Mouse (Mus musculus) midbrain, embryonic 15.5 days (tissue): Measurements from ENCODE around the gene Avpr1b. TPM values are rescaled to one million over a fixed set of nuclear protein-coding genes. Genes with fewer than 3 reads are reported as not detected.
A peak's percentile ranks its signal among the peaks of the same experiment; 100 is the strongest.
"Not testable (repeated sequence)": the region's sequence is repeated elsewhere in the genome, so short reads cannot be mapped to it uniquely, and the experiment has no call there.

Source experiments
- ATAC-seq: fragments of 200-750 bp; cut with Nextera tagmentation; replicated peaks from 2 replicates; pipeline ENCODE4 v1.8.0; 2017; ENCODE audit warnings: moderate TSS enrichment
- H3K27ac ChIP-seq: fragments of 300-500 bp; sonication (generic); 2 replicates; pipeline ENCODE4 v1.5.1; 2015; ENCODE audit warnings: mild to moderate bottlenecking, inconsistent platforms
- H3K27me3 ChIP-seq: fragments of 300-500 bp; sonication (generic); replicated peaks from 2 replicates; pipeline ENCODE4 v1.6.1; 2015; ENCODE audit warnings: inconsistent platforms
- H3K36me3 ChIP-seq: fragments of 300-500 bp; sonication (generic); replicated peaks from 2 replicates; pipeline ENCODE4 v1.6.1; 2015; ENCODE audit warnings: inconsistent platforms
- H3K4me1 ChIP-seq: fragments of 300-500 bp; sonication (generic); 2 replicates; pipeline ENCODE4 v1.6.1; 2015; ENCODE audit warnings: inconsistent platforms
- H3K4me2 ChIP-seq: fragments of 300-500 bp; sonication (generic); 2 replicates; pipeline ENCODE4 v1.6.1; 2015; ENCODE audit warnings: inconsistent platforms, mild to moderate bottlenecking, moderate library complexity
- H3K4me3 ChIP-seq: fragments of 300-500 bp; sonication (generic); 2 replicates; pipeline ENCODE4 v1.5.1; 2015; ENCODE audit warnings: mild to moderate bottlenecking, inconsistent platforms
- H3K9ac ChIP-seq: fragments of 300-500 bp; sonication (generic); 2 replicates; pipeline ENCODE4 v1.6.1; 2015; ENCODE audit warnings: mild to moderate bottlenecking, inconsistent platforms
- H3K9me3 ChIP-seq: fragments of 300-500 bp; sonication (generic); 2 replicates; pipeline ENCODE4 v1.6.1; 2016; ENCODE audit warnings: inconsistent platforms
- WGBS: fragments of 180-500 bp; shearing (Covaris S2); methylation state at CpG from one replicate; pipeline ENCODE4 v1.1.7; 2015; ENCODE audit warnings: mixed read lengths; 5-methylcytosine and 5-hydroxymethylcytosine counted together
- polyA plus RNA-seq: library from polyadenylated mRNA; unstranded; fragments of >200 nt; fragmentation: Nextera tagmentation; extraction: Ambion mirVana; gene quantifications from 2 replicates; pipeline ENCODE4 v1.2.1, GENCODE M21; 2015

Avpr1b gene
- polyA plus RNA-seq, 1 experiment from 2014 or later = not detected

DNA sequence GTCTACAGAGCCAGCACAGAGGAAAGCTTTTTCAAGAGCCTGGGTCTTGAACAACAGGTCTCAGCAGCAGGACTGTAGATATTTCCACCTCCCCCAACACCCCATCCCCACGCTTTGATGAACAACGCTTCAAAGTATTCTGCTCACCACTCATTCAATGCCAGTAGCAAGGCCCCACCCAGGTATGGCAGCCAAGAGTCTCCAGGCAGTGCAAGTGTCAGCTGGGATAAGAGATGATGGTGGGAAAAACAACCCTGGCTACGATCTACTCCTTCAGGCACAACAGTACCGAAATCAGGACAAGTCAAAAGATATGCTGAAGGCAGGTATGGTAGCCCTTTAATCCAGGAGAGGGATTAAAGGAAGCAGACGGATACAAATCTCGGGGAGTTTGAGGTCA is 27.2 kb downstream of the Avpr1b start:
- Histone ChIP-seq H3K4me2 (no peak overlapping the region), H3K27me3 (no peaks in the 10 kb centered on the region), H3K36me3 (no peaks in the 10 kb centered on the region), H3K9me3 (no peaks in the 10 kb centered on the region), H3K4me3 (no peak overlapping the region), H3K4me1 (no peaks in the 10 kb centered on the region), H3K27ac (no peak overlapping the region), H3K9ac (no peak overlapping the region)
- ATAC-seq = no peak
- 89% methylated on average over 6 of the region's 6 CpGs for WGBS

GRCm38 (mm10) chr1:131632216-131632615 is 33.2 kb downstream of the Avpr1b start:
- H3K4me1 ChIP-seq, H3K4me3 ChIP-seq, ATAC-seq, H3K27me3 ChIP-seq, H3K4me2 ChIP-seq, H3K9ac ChIP-seq, H3K36me3 ChIP-seq, H3K9me3 ChIP-seq, H3K27ac ChIP-seq: not testable (repeated sequence)
- WGBS = 55% methylated on average over 6 of the region's 6 CpGs

GRCm38 (mm10) chr1:131634495-131634894 is 35.5 kb downstream of the Avpr1b start:
- Histone ChIP-seq H3K27me3 (no peaks in the 10 kb centered on the region), H3K36me3 (no peaks in the 10 kb centered on the region), H3K4me2 (no peak overlapping the region), H3K9ac (no peak overlapping the region), H3K4me1 (no peaks in the 10 kb centered on the region), H3K27ac (no peak overlapping the region), H3K4me3 (no peak overlapping the region), H3K9me3 (no peaks in the 10 kb centered on the region)
- ATAC-seq = no peak

DNA sequence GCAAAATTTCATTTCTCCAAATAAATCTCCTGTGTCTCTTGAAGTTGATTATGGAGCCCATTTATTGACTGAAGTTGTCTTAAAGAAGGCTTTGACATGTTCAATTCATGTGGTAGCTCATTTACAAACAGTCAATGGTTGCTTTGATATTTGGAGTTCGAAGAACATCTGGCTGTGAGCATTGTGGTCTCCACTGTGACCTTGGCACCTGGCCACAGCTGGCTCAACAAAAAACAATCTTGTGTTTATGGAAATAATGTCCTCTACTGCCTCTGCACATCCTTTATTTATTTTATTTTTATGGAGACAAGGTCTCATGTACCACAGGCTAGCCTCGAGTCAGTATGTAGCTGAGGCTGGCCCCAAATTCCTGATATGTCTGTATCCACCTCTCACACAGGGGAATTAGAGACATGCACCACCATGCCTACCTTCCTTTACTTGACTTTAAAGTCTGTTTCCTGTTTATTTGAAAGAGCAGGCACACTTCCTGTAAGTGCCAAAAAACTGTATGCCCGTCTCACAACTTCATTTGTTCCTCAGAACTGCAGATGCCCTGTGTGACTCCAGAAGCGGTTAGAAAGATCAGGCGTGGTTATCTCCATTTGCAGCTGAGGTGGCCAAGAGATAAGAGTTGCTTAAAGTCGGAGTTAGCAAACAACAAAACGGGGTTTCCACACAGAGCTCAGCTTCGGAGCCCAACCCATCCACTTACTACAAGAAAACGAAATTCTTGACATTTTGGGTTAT is 38.9 kb downstream of the Avpr1b start, which contains the start of gene Ctse:
TSS of gene Ctse (plus strand) at position 516 of the 750 bp plus-strand sequence.
- H3K9me3 ChIP-seq = no peaks in the 10 kb centered on the region
- ATAC-seq = no peak
- no peak within 1 kb of the TSS for H3K27ac ChIP-seq
- no peak within 1 kb of the TSS for H3K4me2 ChIP-seq
- no peaks in the 10 kb centered on the region for H3K27me3 ChIP-seq
- H3K4me1 ChIP-seq = no peaks in the 10 kb centered on the region
- no peaks in the 10 kb centered on the region for H3K36me3 ChIP-seq
- no peak within 1 kb of the TSS for H3K9ac ChIP-seq
- no peak within 1 kb of the TSS for H3K4me3 ChIP-seq
- 84% methylated on average over 9 of the region's 9 CpGs for WGBS

DNA sequence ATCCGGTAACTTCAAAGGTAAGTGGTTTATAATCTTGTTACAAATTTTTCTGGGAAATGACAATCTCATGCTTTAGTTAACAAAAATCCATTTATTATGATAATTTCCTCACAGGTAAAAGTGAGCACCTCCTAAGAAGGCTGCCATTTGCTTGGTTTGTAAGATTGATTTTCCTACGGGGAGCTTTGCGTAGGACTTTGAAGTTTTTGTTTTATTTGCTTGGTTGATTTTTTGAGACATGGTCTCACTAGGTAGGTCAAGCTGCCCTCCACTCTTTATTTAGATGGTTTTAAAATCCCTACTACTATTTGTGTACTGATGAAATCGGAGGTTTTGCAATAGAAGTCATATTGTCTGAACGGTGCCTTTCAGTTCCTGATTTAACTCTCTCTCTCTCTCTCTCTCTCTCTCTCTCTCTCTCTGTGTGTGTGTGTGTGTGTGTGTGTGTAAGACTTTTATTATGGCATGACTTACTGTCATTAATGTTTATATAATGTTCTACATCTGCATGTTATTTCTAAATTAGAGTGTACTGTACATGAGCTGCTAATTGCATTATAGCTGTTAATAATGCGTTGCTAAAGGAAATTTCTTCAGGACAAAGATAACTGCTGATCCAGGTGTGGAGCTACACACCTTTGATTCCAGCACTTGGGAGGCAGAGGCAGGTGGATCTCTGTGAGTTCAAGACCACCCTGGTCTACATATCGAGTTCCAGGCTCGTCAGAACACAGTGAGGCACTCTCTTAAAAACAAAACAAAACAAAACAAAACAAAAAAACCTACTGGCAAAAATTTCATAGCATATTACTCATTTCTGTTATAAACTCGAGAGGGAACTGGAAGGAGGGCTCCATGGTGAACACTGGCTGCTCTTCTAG is 39.7 kb downstream of the Avpr1b start:
- H3K4me1 ChIP-seq = no peaks in the 10 kb centered on the region
- H3K27ac ChIP-seq = no peak overlapping the region
- H3K9me3 ChIP-seq = no peaks in the 10 kb centered on the region
- no peaks in the 10 kb centered on the region for H3K36me3 ChIP-seq
- no peak overlapping the region for H3K4me3 ChIP-seq
- no peak overlapping the region for H3K4me2 ChIP-seq
- ATAC-seq = no peak
- WGBS = 91% methylated on average over 9 of the region's 9 CpGs
- no peaks in the 10 kb centered on the region for H3K27me3 ChIP-seq
- H3K9ac ChIP-seq = no peak overlapping the region

GRCm38 (mm10) chr1:131640062-131640461 is 41.0 kb downstream of the Avpr1b start:
- no peaks in the 10 kb centered on the region for H3K9me3 ChIP-seq
- no peak overlapping the region for H3K4me3 ChIP-seq
- WGBS = 85% methylated on average over 4 of the region's 4 CpGs
- H3K36me3 ChIP-seq = no peaks in the 10 kb centered on the region
- H3K27me3 ChIP-seq = no peaks in the 10 kb centered on the region
- no peak overlapping the region for H3K27ac ChIP-seq
- no peak overlapping the region for H3K4me2 ChIP-seq
- no peaks in the 10 kb centered on the region for H3K4me1 ChIP-seq
- H3K9ac ChIP-seq = no peak overlapping the region
- no peak for ATAC-seq

- no peak for ATAC-seq
- no peak overlapping the region for H3K27ac ChIP-seq
- no peak overlapping the region for H3K4me3 ChIP-seq
- H3K4me2 ChIP-seq = no peak overlapping the region
- no peak overlapping the region for H3K9ac ChIP-seq
- no peaks in the 10 kb centered on the region for H3K36me3 ChIP-seq
- no peaks in the 10 kb centered on the region for H3K4me1 ChIP-seq
- H3K27me3 ChIP-seq = no peaks in the 10 kb centered on the region
- H3K9me3 ChIP-seq = no peaks in the 10 kb centered on the region
- 94% methylated on average over 13 of the region's 13 CpGs for WGBS
These were observed 42.5 kb downstream of the Avpr1b start for GRCm38 (mm10) chr1:131641565-131641964.

DNA sequence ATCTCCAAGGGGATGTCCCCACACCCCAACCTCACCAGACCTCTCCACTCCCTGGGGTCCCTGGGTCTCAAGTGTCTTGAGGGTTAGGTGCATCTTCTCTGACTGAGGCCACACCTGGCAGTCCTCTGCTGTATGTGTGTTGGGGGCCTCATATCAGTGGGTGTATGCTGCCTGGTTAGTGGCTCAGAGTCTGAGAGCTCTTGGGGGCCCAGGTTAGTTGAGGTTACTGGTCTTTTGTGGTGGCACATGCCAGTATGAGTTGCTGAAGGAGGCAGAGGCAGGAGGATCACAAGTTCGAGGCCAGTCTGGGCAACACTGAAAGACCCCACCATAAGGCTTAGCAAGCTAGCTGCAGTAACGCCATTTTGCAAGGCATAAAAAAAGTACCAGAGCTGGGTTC is 43.2 kb downstream of the Avpr1b start:
- H3K4me3 ChIP-seq = no peak overlapping the region
- no peaks in the 10 kb centered on the region for H3K27me3 ChIP-seq
- WGBS = 93% methylated on average over 2 of the region's 2 CpGs
- no peaks in the 10 kb centered on the region for H3K4me1 ChIP-seq
- H3K9me3 ChIP-seq = no peaks in the 10 kb centered on the region
- no peak overlapping the region for H3K27ac ChIP-seq
- H3K9ac ChIP-seq = no peak overlapping the region
- no peaks in the 10 kb centered on the region for H3K36me3 ChIP-seq
- H3K4me2 ChIP-seq = no peak overlapping the region
- no peak for ATAC-seq

DNA sequence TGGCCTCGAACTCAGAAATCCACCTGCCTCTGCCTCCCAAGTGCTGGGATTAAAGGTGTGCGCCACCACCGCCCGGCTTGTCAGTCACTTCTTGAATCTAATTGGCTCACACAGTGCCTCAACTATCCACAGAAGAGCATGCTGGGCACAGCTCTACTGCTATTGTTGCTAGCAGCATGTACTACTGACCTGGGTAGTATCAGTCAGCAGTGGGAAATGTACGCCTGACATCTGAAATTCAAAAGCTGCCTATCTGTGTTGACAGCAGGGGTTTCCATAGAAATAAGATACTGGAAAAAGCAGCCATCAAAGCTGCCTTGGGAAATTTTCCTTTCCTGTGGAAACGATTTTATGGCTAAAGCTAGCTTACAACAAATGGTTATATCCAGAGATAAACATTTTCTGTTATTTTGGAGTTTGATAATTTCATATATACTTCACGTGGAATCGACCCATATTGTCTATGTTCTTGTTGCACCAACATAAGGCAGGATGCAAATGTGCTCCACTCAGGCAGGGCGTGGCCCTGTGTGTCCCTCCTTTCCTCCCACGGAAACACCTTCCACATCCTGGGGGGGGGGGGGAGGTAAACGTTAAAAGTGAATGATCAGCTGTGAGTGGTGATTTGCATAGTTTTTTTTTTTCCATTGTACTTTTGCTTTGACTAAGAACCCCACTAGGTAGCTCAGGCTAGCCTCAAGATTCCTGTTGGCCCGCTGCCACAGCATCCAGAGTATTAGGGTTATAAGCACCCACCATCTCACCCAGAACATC is 53.8 kb downstream of the Avpr1b start:
- no peak for ATAC-seq
- Histone ChIP-seq H3K4me1 (peaks cover 7% of the 10 kb centered on the region), H3K27ac (no peak overlapping the region), H3K27me3 (no peaks in the 10 kb centered on the region), H3K4me3 (no peak overlapping the region), H3K36me3 (no peaks in the 10 kb centered on the region), H3K9me3 (no peaks in the 10 kb centered on the region), H3K4me2 (no peak overlapping the region), H3K9ac (no peak overlapping the region)
- WGBS = 77% methylated on average over 12 of the region's 12 CpGs

DNA sequence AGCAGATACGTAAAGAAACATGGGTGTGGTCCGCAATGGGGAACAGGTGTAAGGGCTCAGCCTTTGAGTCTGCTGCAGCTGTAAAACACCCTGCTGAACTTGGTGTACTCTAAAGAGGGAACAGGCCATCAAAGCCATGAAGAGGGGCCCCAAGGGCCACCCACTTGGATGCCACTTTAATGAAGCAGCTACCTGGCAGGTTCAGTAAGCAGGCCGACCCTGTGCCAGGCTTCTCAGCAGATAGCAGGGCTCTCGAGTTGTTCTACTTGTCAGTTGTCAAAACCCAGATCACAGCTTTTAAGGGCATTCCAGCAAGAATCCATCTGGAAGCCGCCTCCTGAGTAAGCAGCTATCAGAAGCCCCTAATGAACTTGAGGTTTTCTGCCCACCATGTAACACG is 56.6 kb downstream of the Avpr1b start:
- Histone ChIP-seq H3K27ac (no peak overlapping the region), H3K4me1 (peaks cover 7% of the 10 kb centered on the region), H3K4me2 (no peak overlapping the region), H3K4me3 (no peak overlapping the region), H3K36me3 (no peaks in the 10 kb centered on the region), H3K9ac (no peak overlapping the region), H3K9me3 (no peaks in the 10 kb centered on the region), H3K27me3 (no peaks in the 10 kb centered on the region)
- WGBS = 91% methylated on average over 6 of the region's 6 CpGs
- no peak for ATAC-seq

DNA sequence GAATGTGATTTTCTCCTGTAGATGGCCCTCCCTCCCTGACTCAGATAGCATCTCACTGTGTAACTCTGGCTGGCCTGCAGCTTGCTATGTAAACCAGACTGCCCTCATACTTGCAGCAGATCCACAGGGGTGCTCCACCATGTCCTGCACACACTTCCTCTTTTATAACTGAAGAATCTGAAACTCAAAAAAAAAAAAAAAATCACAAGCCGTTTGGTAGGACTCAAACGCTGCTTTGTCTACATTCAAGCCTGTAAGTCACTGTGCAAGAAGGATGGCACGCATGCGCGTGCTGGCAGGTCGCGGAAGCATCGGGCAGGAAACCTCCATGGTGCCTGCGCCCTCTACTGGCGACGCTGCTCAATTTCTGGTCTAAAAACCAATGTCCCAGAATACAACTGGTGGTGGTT is 58.9 kb downstream of the Avpr1b start:
- H3K4me2 ChIP-seq = peak overlapping the region; percentile 49
- peak overlapping the region; percentile 42 for H3K9ac ChIP-seq
- WGBS = under 1% methylated on average over 11 of the region's 11 CpGs
- peak overlapping the region; percentile 87 for H3K27ac ChIP-seq
- no peaks in the 10 kb centered on the region for H3K27me3 ChIP-seq
- H3K4me3 ChIP-seq = peak overlapping the region; percentile 30
- H3K4me1 ChIP-seq = peaks cover 7% of the 10 kb centered on the region
- no peaks in the 10 kb centered on the region for H3K36me3 ChIP-seq
- no peaks in the 10 kb centered on the region for H3K9me3 ChIP-seq
- peak; percentile 93 for ATAC-seq

- 72% methylated on average over 5 of the region's 5 CpGs for WGBS
- ATAC-seq = no peak
These were observed 60.6 kb downstream of the Avpr1b start for GRCm38 (mm10) chr1:131659512-131660085.

More at GRCm38 (mm10) chr1:131659512-131660085, 60.6 kb downstream of the Avpr1b start:
- H3K4me3 ChIP-seq = no peak overlapping the region
- no peaks in the 10 kb centered on the region for H3K27me3 ChIP-seq
- H3K9me3 ChIP-seq = no peaks in the 10 kb centered on the region
- peaks cover 7% of the 10 kb centered on the region for H3K4me1 ChIP-seq
- no peaks in the 10 kb centered on the region for H3K36me3 ChIP-seq
- H3K27ac ChIP-seq = no peak overlapping the region
- H3K9ac ChIP-seq = no peak overlapping the region
- no peak overlapping the region for H3K4me2 ChIP-seq
